8 mouse cellular contexts compared by ENCODE assay signal in genomic region chr13:34148767-34149392, GRCm38 (mm10). TPM values are rescaled to one million over a fixed set of nuclear protein-coding genes. Genes with fewer than 3 reads are reported as not detected.
A peak's percentile ranks its signal among the peaks of the same experiment; 100 is the strongest.
DNase-seq lines count a peak whose midpoint lies in the region; ATAC-seq and TF ChIP-seq lines count a peak whose summit lies in the region.

No protein-coding gene starts in this region.

- no peak for TF ChIP-seq EP300 in stomach, postnatal 0 days (optimal IDR thresholded peaks at IDR 0.05)

- ATAC-seq in heart, embryonic 13.5 days (ENCODE audit: extremely low read depth, insufficient number of reproducible peaks, low FRiP score, low TSS enrichment), result peak; percentile 20; the same call in 1 of the 2 replicates
- ATAC-seq in kidney, embryonic 15.5 days (replicated peaks; ENCODE audit: low FRiP score), result peak; percentile 78
- peak; percentile 66 for ATAC-seq in limb, embryonic 15.5 days (ENCODE audit: insufficient number of reproducible peaks, low FRiP score, low TSS enrichment, low read depth)
- peak; percentile 91 for ATAC-seq in midbrain, embryonic 13.5 days
- peak; percentile 59 for ATAC-seq in stomach, postnatal 0 days (ENCODE audit: low FRiP score, low TSS enrichment)

- no peaks in the 10 kb centered on the region; the same call in 1 of the 2 replicates for H3K4me1 ChIP-seq in spleen, adult 2 months (ENCODE audit: control insufficient read depth, insufficient read depth, insufficient read length)
- peaks cover 3% of the 10 kb centered on the region for H3K4me1 ChIP-seq in embryonic fibroblast, embryonic 13.5 days (ENCODE audit: control insufficient read depth, insufficient read depth, low read length)
- H3K4me1 ChIP-seq in heart, embryonic 13.5 days, result peaks cover 44% of the 10 kb centered on the region
- H3K4me1 ChIP-seq in kidney, embryonic 15.5 days, result peaks cover 40% of the 10 kb centered on the region
- H3K4me1 ChIP-seq in limb, embryonic 15.5 days, result peaks cover 30% of the 10 kb centered on the region
- H3K4me1 ChIP-seq in midbrain, embryonic 13.5 days (replicated peaks), result peaks cover 48% of the 10 kb centered on the region
- H3K4me1 ChIP-seq in stomach, postnatal 0 days (replicated peaks; ENCODE audit: control insufficient read depth, insufficient read depth), result peaks cover 2% of the 10 kb centered on the region; the same call in 1 of the 2 replicates

- WGBS in spleen, adult 2 months, result 10% methylated on average over 23 of the region's 23 CpGs
- WGBS in heart, embryonic 13.5 days, result 4% methylated on average over 23 of the region's 23 CpGs
- WGBS in kidney, embryonic 15.5 days, result 5% methylated on average over 23 of the region's 23 CpGs
- 4% methylated on average over 23 of the region's 23 CpGs for WGBS in limb, embryonic 15.5 days
- WGBS in midbrain, embryonic 13.5 days, result under 1% methylated on average over 23 of the region's 23 CpGs
- 1% methylated on average over 23 of the region's 23 CpGs for WGBS in stomach, postnatal 0 days

- peak overlapping the region; percentile 78 for H3K9ac ChIP-seq in heart, embryonic 13.5 days
- H3K9ac ChIP-seq in kidney, embryonic 15.5 days, result peak overlapping the region; percentile 50; the same call in 1 of the 2 replicates
- H3K9ac ChIP-seq in limb, embryonic 15.5 days, result peak overlapping the region; percentile 45
- H3K9ac ChIP-seq in midbrain, embryonic 13.5 days (replicated peaks), result peak overlapping the region; percentile 69
- peak overlapping the region; percentile 48 for H3K9ac ChIP-seq in stomach, postnatal 0 days (ENCODE audit: low read length)

- peak overlapping the region; percentile 74 for H3K4me2 ChIP-seq in heart, embryonic 13.5 days
- peak overlapping the region; percentile 80 for H3K4me2 ChIP-seq in kidney, embryonic 15.5 days
- H3K4me2 ChIP-seq in limb, embryonic 15.5 days, result peak overlapping the region; percentile 70
- H3K4me2 ChIP-seq in midbrain, embryonic 13.5 days (replicated peaks), result peak overlapping the region; percentile 59
- peak overlapping the region; percentile 66 for H3K4me2 ChIP-seq in stomach, postnatal 0 days (replicated peaks; ENCODE audit: low read depth)

- no peaks in the 10 kb centered on the region for H3K9me3 ChIP-seq in heart, embryonic 13.5 days
- no peaks in the 10 kb centered on the region for H3K9me3 ChIP-seq in kidney, embryonic 15.5 days (replicated peaks)
- no peaks in the 10 kb centered on the region for H3K9me3 ChIP-seq in limb, embryonic 15.5 days
- no peaks in the 10 kb centered on the region for H3K9me3 ChIP-seq in midbrain, embryonic 13.5 days
- H3K9me3 ChIP-seq in stomach, postnatal 0 days (ENCODE audit: control insufficient read depth, low read length), result no peaks in the 10 kb centered on the region

- H3K27ac ChIP-seq in spleen, adult 2 months (ENCODE audit: insufficient read depth, low read length), result no peak overlapping the region
- no peak overlapping the region; the same call in 1 of the 2 replicates for H3K27ac ChIP-seq in embryonic fibroblast, embryonic 13.5 days (ENCODE audit: insufficient read depth, low read length)
- peak overlapping the region; percentile 82 for H3K27ac ChIP-seq in heart, embryonic 13.5 days (replicated peaks)
- peak overlapping the region; percentile 79 for H3K27ac ChIP-seq in kidney, embryonic 15.5 days
- H3K27ac ChIP-seq in limb, embryonic 15.5 days, result peak overlapping the region; percentile 83
- H3K27ac ChIP-seq in midbrain, embryonic 13.5 days, result peak overlapping the region; percentile 100
- H3K27ac ChIP-seq in stomach, postnatal 0 days (replicated peaks), result 0 out of 2 replicates have a peak overlapping the region, but pooled peaks have one; percentile 2

- peak overlapping the region; percentile 38; the same call in 1 of the 2 replicates for H3K4me3 ChIP-seq in spleen, adult 2 months (ENCODE audit: extremely low read depth, insufficient read depth, insufficient read length)
- H3K4me3 ChIP-seq in embryonic fibroblast, embryonic 13.5 days (ENCODE audit: insufficient read depth, low read length), result peak overlapping the region; percentile 39
- H3K4me3 ChIP-seq in heart, embryonic 13.5 days, result peak overlapping the region; percentile 51
- H3K4me3 ChIP-seq in kidney, embryonic 15.5 days (replicated peaks), result peak overlapping the region; percentile 51
- H3K4me3 ChIP-seq in limb, embryonic 15.5 days, result peak overlapping the region; percentile 44
- H3K4me3 ChIP-seq in midbrain, embryonic 13.5 days (replicated peaks), result peak overlapping the region; percentile 40
- peak overlapping the region; percentile 41 for H3K4me3 ChIP-seq in stomach, postnatal 0 days (ENCODE audit: low read depth, low read length)

- no peak for TF ChIP-seq POLR2A in spleen, adult 2 months (IDR thresholded peaks at IDR 0.05; ENCODE audit: low read depth, low read length)
- TF ChIP-seq POLR2A in embryonic fibroblast, embryonic 13.5 days (IDR thresholded peaks at IDR 0.05; ENCODE audit: low read depth, low read length), result peak; percentile 53

- no peaks in the 10 kb centered on the region for H3K36me3 ChIP-seq in spleen, adult 2 months (ENCODE audit: control insufficient read depth, insufficient read depth, low read length)
- no peaks in the 10 kb centered on the region for H3K36me3 ChIP-seq in heart, embryonic 13.5 days
- no peaks in the 10 kb centered on the region for H3K36me3 ChIP-seq in kidney, embryonic 15.5 days
- no peaks in the 10 kb centered on the region for H3K36me3 ChIP-seq in limb, embryonic 15.5 days
- H3K36me3 ChIP-seq in midbrain, embryonic 13.5 days, result no peaks in the 10 kb centered on the region
- H3K36me3 ChIP-seq in stomach, postnatal 0 days (ENCODE audit: control insufficient read depth, insufficient read depth, low read length), result no peaks in the 10 kb centered on the region

- no peak for DNase-seq in spleen, adult 2 months (ENCODE audit: low read depth in 1 of 2, low spot score in 2 of 2)
- DNase-seq in spleen, postnatal 14 days (ENCODE audit: low spot score in 2 of 2), result no peak
- peak; percentile 64 for DNase-seq in stomach, postnatal 0 days (ENCODE audit: low spot score)

- TF ChIP-seq CTCF in spleen, adult 2 months (IDR thresholded peaks at IDR 0.05; ENCODE audit: extremely low read depth, insufficient read depth, insufficient read length, insufficient replicate concordance), result no peak
- no peak for TF ChIP-seq CTCF in embryonic fibroblast, embryonic 13.5 days (IDR thresholded peaks at IDR 0.05; ENCODE audit: borderline replicate concordance, insufficient read depth, low read length)
- no peak for TF ChIP-seq CTCF in stomach, postnatal 0 days (IDR thresholded peaks at IDR 0.05; ENCODE audit: low read depth)

- H3K27me3 ChIP-seq in spleen, adult 2 months (ENCODE audit: control insufficient read depth, insufficient read depth, low read length), result no peaks in the 10 kb centered on the region
- no peaks in the 10 kb centered on the region; the same call in 1 of the 2 replicates for H3K27me3 ChIP-seq in heart, embryonic 13.5 days (replicated peaks)
- H3K27me3 ChIP-seq in kidney, embryonic 15.5 days, result no peaks in the 10 kb centered on the region
- H3K27me3 ChIP-seq in limb, embryonic 15.5 days, result no peaks in the 10 kb centered on the region
- H3K27me3 ChIP-seq in midbrain, embryonic 13.5 days, result no peaks in the 10 kb centered on the region
- no peaks in the 10 kb centered on the region for H3K27me3 ChIP-seq in stomach, postnatal 0 days (ENCODE audit: control insufficient read depth, insufficient read depth, low read length)

RNA-seq across cellular contexts. Expression of gene Psmg4, which starts 13.9 kb away (rescaled TPM):
- polyA plus RNA-seq in spleen, adult 2 months (2012; rRNA removed), result 104 and 206 TPM in 2 replicates
- polyA plus RNA-seq in embryonic fibroblast, embryonic 13.5 days (2011; ENCODE audit: insufficient read length, low read depth, missing spikeins), result 18.5 and 21.7 TPM in 2 replicates
- 65.3 and 81.5 TPM in 2 replicates for polyA plus RNA-seq in heart, embryonic 13.5 days (2015; fragmentation: Nextera tagmentation; extraction: Ambion mirVana)
- polyA plus RNA-seq in kidney, embryonic 15.5 days (2015; fragmentation: Nextera tagmentation; extraction: Ambion mirVana), result 79.0 and 88.7 TPM in 2 replicates
- polyA plus RNA-seq in limb, embryonic 15.5 days (2015; fragmentation: Nextera tagmentation; extraction: Ambion mirVana), result 62.6 and 65.5 TPM in 2 replicates
- polyA plus RNA-seq in midbrain, embryonic 13.5 days (2015; fragmentation: Nextera tagmentation; extraction: Ambion mirVana), result 92.5 and 94.6 TPM in 2 replicates
- polyA plus RNA-seq in stomach, postnatal 0 days (2015; fragmentation: Nextera tagmentation; extraction: Ambion mirVana), result 60.9 and 71.1 TPM in 2 replicates

RNA-seq across cellular contexts. Expression of gene Tubb2b, which starts 18.6 kb away (rescaled TPM):
- polyA plus RNA-seq in spleen, adult 2 months (2012; rRNA removed), result 15.1 and 18.3 TPM in 2 replicates
- polyA plus RNA-seq in embryonic fibroblast, embryonic 13.5 days (2011; ENCODE audit: insufficient read length, low read depth, missing spikeins), result 146 and 176 TPM in 2 replicates
- polyA plus RNA-seq in heart, embryonic 13.5 days (2015; fragmentation: Nextera tagmentation; extraction: Ambion mirVana), result 36.7 and 40.0 TPM in 2 replicates
- 29.3 and 36.6 TPM in 2 replicates for polyA plus RNA-seq in kidney, embryonic 15.5 days (2015; fragmentation: Nextera tagmentation; extraction: Ambion mirVana)
- polyA plus RNA-seq in limb, embryonic 15.5 days (2015; fragmentation: Nextera tagmentation; extraction: Ambion mirVana), result 33.5 and 34.5 TPM in 2 replicates
- 833 and 846 TPM in 2 replicates for polyA plus RNA-seq in midbrain, embryonic 13.5 days (2015; fragmentation: Nextera tagmentation; extraction: Ambion mirVana)
- 13.4 and 14.6 TPM in 2 replicates for polyA plus RNA-seq in stomach, postnatal 0 days (2015; fragmentation: Nextera tagmentation; extraction: Ambion mirVana)

Comparison
In these comparisons a context has a peak if more than half of its experiments do, and no peak if none do; other contexts are left out.
1. H3K27ac ChIP-seq: peak in heart, embryonic 13.5 days (single experiment), kidney, embryonic 15.5 days (single experiment), limb, embryonic 15.5 days (single experiment), midbrain, embryonic 13.5 days (single experiment) and stomach, postnatal 0 days (single experiment); none in spleen, adult 2 months (single experiment) and embryonic fibroblast, embryonic 13.5 days (single experiment).
2. ATAC-seq: peak in every context shown above with its lines; median percentile 91 in midbrain, embryonic 13.5 days; 78 in kidney, embryonic 15.5 days; 66 in limb, embryonic 15.5 days; 59 in stomach, postnatal 0 days; 20 in heart, embryonic 13.5 days.
3. Peak in every context shown above with its lines, with median percentiles within 50 percentile points of each other: H3K4me3 ChIP-seq, H3K4me2 ChIP-seq and H3K9ac ChIP-seq.